Mouse (Mus musculus) heart, embryonic 12.5 days (tissue): ENCODE data around the gene Cul5. TPM values are rescaled to one million over a fixed set of nuclear protein-coding genes. Genes with fewer than 3 reads are reported as not detected.

ENCODE experiments used
- polyA plus RNA-seq: library from polyadenylated mRNA; unstranded; fragments of >200 nt; fragmentation: Nextera tagmentation; extraction: Ambion mirVana; gene quantifications from 2 replicates; pipeline ENCODE4 v1.2.1, GENCODE M21; 2016

The Cul5 gene
- polyA plus RNA-seq, 1 experiment from 2014 or later, result 34.2 TPM

Other genes with a start within 250 kb of the Cul5 start
- gene Atm, start 133.3 kb downstream of the Cul5 start, polyA plus RNA-seq, result 10.0 and 10.9 TPM in 2 replicates
- 17.3 and 18.8 TPM in 2 replicates for gene Npat, start 133.0 kb downstream of the Cul5 start, polyA plus RNA-seq
- gene Acat1, start 59.6 kb downstream of the Cul5 start, polyA plus RNA-seq, result 185 and 195 TPM in 2 replicates
- 0.22 and 0.46 TPM in 2 replicates for gene Rab39, start 36.2 kb upstream of the Cul5 start, polyA plus RNA-seq
- gene Slc35f2, start 101.5 kb upstream of the Cul5 start, polyA plus RNA-seq, result 0.63 and 0.74 TPM in 2 replicates
- gene Sln, start 180.2 kb upstream of the Cul5 start, polyA plus RNA-seq, result 9.4 and 13.7 TPM in 2 replicates